Mouse (Mus musculus): ENCODE results near the gene 1700123K08Rik. TPM values are rescaled to one million over a fixed set of nuclear protein-coding genes. Genes with fewer than 3 reads are reported as not detected.
"Not testable (repeated sequence)": the region's sequence is repeated elsewhere in the genome, so short reads cannot be mapped to it uniquely, and the experiment has no call there.

Gene 1700123K08Rik
- total RNA-seq (2021) = not detected
- long read RNA-seq, experiment 1 = 0 reads
- long read RNA-seq, experiment 2 = 0 reads

DNA sequence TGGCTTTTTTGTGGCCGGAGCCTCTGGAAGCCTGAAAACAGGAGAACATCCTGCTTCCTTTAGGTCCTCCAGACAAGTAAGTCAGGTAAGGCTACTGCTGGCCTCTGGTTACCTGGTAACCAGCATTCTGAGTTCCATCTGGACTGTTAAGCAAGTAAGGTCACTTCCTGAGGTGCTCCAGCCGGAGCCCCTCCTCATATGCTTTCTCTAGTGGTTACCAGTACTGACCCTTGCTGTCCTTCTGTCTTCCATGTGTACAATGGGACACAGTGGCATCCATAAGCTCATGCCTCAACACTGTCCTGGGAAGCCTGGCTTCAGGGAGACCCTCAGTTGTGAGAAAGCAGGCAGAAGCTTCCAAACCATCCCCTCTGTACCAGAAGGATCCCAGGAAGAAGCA, at the start of gene 1700123K08Rik:
Gene 1700123K08Rik, minus strand, starts transcription at position 101 of the 400 bp plus-strand sequence.
- intact Hi-C loops (cut with DNase I); DNase-seq: not testable (repeated sequence)

- intact Hi-C loops (cut with DNase I) = no loop called here
- DNase-seq = no peak
Measured at GRCm38 (mm10) chr5:138587396-138587795, 22.9 kb upstream of the 1700123K08Rik start.

GRCm38 (mm10) chr5:138571623-138572022, 7.1 kb upstream of the 1700123K08Rik start:
- no peak for DNase-seq
- intact Hi-C loops (cut with DNase I) = no loop called here

DNA sequence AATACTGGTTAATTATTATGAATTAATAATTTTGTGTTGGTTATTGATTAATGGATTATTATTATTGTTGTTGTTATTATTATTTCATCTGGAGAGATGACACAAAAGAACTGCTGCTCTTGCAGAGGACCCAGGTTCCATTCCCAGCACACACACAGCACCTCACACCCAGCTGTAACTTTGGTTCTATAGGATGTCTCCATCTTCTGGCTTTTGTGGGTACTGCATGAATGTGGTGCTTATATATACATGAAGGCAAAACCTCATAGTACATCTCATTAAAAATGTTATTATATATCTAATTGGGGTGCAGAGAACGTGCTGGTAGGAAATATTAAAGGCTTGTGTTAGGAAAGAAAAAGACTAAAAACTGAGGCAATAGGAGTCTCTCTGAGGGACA, 11.8 kb downstream of the 1700123K08Rik start:
- DNase-seq = no peak
- intact Hi-C loops (cut with DNase I) = no loop called here

GRCm38 (mm10) chr5:138532491-138532890, 32.0 kb downstream of the 1700123K08Rik start:
- intact Hi-C loops (cut with DNase I) = no loop called here
- no peak for DNase-seq

Small RNA genes lying within 50 kb of the gene (microRNA-seq; reads per million reads assigned to microRNA genes)
- gene Gm24082 = 0 reads per million in 2 experiments

Other genes with a start within 250 kb of the 1700123K08Rik start
- gene Pvrig, start 222.8 kb downstream of the 1700123K08Rik start, total RNA-seq (2021) = not detected
- 1 to 10 TPM; 2.0 to 2.1 TPM for gene Zfp157, start 123.2 kb downstream of the 1700123K08Rik start, total RNA-seq (2021)
- 10 to 100 TPM in 1 of 2 experiments, 1 to 10 TPM in 1; 10.0 to 14.3 TPM for gene Zfp68, start 55.0 kb upstream of the 1700123K08Rik start, total RNA-seq (2021)
- 1 to 10 TPM; 1.9 to 2.5 TPM for gene A430033K04Rik, start 58.1 kb upstream of the 1700123K08Rik start, total RNA-seq (2021)
- gene Fam20c, start 189.8 kb upstream of the 1700123K08Rik start, total RNA-seq (2021) = 10 to 100 TPM; 13.9 to 16.3 TPM